Mouse (Mus musculus): Measurements from ENCODE around the gene Tbcb.
"Not testable (repeated sequence)": the region's sequence is repeated elsewhere in the genome, so short reads cannot be mapped to it uniquely, and the experiment has no call there.

The Tbcb gene

DNA sequence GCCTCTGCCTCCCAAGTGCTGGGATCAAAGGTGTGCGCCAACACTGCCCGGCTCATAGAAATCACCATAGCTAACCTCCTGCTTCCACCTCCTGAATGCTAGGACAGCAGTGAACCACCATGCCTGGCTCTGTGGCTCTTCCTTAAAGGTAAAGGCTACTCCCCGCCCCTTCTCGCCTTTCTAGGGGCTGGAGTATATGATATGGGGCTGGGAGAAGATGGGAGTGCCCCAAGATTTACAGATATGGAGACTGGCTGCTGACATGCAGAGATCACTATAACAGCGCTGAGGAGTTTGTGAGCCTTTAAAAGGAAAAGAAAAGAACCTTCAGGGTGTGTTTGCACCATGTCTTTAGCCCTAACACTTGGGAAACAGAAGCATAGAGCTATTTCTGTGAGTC is 9.9 kb downstream of the Tbcb start:
- no peak for DNase-seq (ENCODE audit: low spot score)

DNA sequence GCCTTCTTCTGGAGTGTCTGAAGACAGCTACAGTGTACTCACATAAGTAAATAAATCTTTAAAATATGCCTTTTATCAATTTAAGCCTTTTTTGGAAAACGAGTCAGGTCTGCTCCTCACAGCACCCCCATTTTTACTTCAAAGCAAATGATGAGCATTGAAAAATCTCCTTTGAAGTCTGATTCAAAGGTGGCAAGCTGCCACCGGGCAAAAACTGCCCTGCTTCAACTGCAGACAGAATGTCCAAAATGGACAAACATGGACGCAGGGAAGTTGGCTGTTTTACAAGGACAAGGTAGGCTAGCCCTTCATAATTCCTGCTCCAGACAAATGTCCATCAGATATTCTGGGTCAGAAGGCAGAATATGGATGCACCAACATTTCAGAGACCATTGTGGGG is 10.6 kb downstream of the Tbcb start:
- no peak for DNase-seq (ENCODE audit: low spot score)

DNA sequence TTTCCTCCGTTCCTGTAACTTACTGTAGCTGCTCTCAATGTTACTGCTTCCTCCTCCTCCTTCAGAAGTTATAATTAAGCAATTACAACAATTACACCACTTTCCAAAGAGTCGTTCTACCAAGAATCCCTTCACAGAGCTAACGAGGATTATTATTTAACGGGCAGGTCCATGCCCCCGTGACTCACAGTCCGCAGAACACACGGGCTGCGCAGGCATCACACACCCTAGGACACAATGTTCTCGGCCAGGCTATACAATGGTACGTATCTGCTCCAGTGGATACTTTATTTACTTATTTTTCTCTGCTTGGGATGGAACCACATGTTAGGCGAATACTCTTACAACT is 12.1 kb downstream of the Tbcb start:
- DNase-seq (ENCODE audit: low spot score): no peak

DNA sequence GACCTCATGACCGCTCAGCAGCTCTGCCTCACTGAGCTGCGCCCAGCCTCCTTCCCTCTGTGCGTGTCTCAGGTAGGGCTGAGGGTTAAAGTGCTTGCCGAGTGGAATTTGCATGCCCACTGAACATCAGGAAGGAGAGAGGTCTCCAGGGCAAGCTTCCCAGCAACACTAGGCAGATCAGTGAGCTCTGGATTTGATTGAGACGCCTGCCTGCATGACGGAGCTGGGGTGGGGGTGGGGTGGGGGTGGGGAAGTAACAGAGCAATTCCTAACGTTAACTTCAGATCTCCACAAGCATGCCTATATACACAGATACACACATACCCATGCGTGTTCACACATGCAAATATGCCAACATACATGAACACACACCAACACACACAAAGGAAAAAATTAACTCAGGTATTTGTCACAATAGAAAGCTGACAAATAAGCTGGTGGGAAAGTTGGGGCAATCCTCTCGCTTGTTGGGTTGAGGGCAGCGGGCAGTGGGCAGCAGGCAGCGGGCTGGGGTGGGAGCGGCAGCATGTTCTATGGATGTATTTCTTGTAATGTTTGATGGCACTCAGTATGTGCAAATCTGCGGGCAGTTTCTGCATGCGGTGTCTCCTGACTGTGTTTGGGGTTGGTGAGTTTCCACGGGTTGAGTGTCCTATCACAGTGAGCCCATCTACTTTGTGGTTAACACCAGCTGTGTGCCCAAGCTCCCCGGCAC is 12.6 kb downstream of the Tbcb start:
- DNase-seq (ENCODE audit: low spot score): peak; percentile 60

- DNase-seq (ENCODE audit: low spot score): no peak
Measured at GRCm38 (mm10) chr7:30217277-30217676, 14.8 kb downstream of the Tbcb start.

- peak; percentile 78 for DNase-seq (ENCODE audit: low spot score)
Measured at GRCm38 (mm10) chr7:30216723-30217151, 15.3 kb downstream of the Tbcb start.

DNA sequence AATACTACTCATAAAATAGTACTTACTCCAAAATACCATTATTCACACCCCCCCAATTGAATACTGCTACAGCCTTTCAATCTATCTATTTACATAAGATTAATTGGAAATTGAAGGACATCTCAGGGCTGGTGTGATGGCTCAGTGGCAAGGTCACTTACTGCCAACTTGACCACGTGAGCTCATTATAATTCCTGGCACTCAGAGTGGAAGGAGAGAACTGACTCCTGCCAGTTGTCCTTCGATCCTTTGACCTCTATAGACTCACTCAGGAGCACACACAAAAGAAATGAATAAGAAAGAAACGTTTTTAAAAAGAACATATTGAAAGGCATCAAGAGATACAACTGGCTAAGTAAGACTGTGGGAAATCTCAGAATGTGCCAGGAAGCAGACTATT is 16.2 kb downstream of the Tbcb start:
- DNase-seq (ENCODE audit: low spot score): no peak

- DNase-seq (ENCODE audit: low spot score): no peak
Measured at GRCm38 (mm10) chr7:30213881-30214280, 18.2 kb downstream of the Tbcb start.

- no peak for DNase-seq (ENCODE audit: low spot score)
Measured at GRCm38 (mm10) chr7:30211025-30211424, 21.0 kb downstream of the Tbcb start.

DNA sequence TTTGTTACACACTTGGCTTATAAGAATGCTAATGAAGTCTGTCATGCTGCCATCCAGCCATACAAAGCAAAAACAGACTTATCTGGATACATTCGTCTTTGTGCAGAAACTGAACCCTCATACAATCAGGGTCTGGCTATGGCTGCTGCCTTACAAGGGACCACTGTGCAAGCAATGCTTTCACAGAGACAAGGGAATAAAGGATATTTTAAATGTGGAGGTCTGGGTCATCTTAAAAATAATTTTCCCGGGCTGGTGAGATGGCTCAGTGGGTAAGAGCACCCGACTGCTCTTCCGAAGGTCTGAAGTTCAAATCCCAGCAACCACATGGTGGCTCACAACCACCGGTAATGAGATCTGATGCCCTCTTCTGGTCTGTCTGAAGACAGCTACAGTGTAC is 25.7 kb downstream of the Tbcb start:
- DNase-seq (ENCODE audit: low spot score): not testable (repeated sequence)

- DNase-seq (ENCODE audit: low spot score): peak; percentile 77
Measured at GRCm38 (mm10) chr7:30205383-30205782, 26.7 kb downstream of the Tbcb start.

GRCm38 (mm10) chr7:30204380-30204779 is 27.7 kb downstream of the Tbcb start:
- DNase-seq (ENCODE audit: low spot score): no peak

GRCm38 (mm10) chr7:30202895-30203690 is 29.0 kb downstream of the Tbcb start:
- no peak for DNase-seq (ENCODE audit: low spot score)

GRCm38 (mm10) chr7:30200661-30201060 is 31.4 kb downstream of the Tbcb start:
- not testable (repeated sequence) for DNase-seq (ENCODE audit: low spot score)

GRCm38 (mm10) chr7:30200200-30200599 is 31.9 kb downstream of the Tbcb start:
- no peak for DNase-seq (ENCODE audit: low spot score)

DNA sequence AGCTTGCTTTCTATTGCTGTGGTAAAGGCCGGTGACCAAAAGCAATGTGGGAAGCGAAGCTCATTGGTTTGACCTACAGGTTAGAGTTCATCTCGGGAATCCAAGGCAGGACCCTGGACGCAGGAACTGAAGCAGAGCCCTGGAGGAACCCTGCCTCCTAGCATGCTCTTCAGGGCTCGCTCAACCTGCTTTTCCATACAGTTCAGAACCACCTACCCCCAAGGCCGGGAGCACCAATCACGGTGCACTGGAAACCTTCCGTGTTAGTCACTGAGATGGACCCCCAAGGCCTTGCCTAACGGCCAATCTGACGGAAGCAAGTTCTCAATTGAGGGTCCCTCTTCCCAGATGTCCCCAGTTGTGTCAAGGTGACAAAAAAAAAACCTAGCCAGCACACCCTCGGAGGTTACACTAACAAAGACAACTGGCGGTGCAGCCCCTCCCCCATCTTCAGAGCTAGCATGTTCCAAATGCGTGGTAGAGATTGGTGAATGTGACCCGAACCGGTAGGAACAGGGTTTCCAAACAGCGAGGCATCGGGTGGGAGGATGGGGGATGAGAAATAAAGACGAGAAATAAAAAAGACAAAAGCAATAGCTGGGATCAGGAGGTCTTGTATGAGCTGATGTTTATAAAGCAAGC is 32.5 kb downstream of the Tbcb start:
- DNase-seq (ENCODE audit: low spot score): no peak

DNA sequence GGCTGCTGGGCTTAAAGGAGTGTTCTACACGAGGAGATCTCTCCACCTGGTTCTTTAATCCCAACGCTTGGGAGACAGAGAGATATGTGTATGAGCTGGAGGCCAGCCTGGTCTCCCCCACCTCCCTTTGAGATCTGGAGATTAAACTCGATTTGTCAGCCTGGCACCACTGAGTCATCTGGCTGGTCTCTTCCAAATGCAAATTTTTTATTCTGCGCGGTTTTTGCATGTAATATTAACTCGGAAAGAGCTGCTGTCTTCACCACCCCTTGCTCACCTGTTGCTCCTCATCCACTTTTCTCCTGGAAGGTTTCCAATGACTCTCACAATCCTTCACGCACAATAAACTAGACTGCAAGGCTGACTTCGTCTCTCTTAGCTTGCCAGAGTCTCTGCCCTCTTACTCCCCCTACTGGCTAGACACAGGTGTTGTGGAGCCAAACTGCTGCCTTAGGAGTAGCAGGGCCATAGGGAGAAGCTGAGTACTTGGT is 33.5 kb downstream of the Tbcb start, which contains the start of gene Capns1:
Gene Capns1 (minus strand): TSS at position 331 of the 491 bp plus-strand sequence.
- DNase-seq (ENCODE audit: low spot score): peak; percentile 65

GRCm38 (mm10) chr7:30197592-30198129 is 34.4 kb downstream of the Tbcb start:
- DNase-seq (ENCODE audit: low spot score): no peak

DNA sequence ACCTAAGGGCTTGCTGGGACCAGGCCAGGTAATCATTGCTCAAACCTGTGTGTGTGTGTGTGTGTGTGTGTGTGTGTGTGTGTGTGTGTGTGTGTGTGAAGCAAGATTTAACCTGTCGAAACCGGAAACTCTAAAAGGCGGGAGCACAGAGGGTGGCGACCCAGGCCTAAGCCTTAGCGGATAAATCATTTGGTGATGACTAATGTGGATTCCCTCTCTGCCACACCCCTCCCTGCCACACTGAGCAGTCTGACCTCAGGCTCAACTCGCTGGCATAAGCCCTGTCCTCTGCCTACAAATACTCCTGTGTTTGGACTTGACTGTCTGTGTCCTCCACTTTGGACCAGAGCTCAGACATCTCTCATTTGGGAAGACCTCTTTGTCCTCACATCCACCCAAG is 35.9 kb downstream of the Tbcb start:
- peak; percentile 71 for DNase-seq (ENCODE audit: low spot score)

- DNase-seq (ENCODE audit: low spot score): no peak
Measured at GRCm38 (mm10) chr7:30195461-30195860, 36.6 kb downstream of the Tbcb start.

DNA sequence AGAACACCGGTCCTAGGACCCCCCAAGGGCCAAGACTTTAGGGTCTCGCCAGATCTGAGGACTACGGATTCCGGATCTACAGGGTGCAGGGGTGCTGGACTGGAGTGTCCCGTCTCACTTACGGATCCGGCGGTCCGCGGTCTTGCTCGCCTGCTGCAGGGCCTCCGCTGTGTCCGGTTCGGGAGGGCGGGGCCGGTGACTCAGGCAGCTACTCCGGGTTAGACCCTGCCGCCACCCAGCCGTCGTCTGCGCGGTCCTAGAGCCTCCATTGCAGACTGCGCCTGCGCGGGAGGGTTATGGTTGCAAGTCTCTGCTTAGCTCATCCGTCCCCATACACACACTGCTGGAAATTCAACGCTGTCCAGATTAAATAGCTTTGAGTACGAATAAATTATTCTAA is 37.2 kb downstream of the Tbcb start:
- peak; percentile 98 for DNase-seq (ENCODE audit: low spot score)

GRCm38 (mm10) chr7:30194101-30194831 is 37.8 kb downstream of the Tbcb start:
- peak; percentile 40 for DNase-seq (ENCODE audit: low spot score)

All from urinary bladder, postnatal 14 days (tissue).